ENCODE assay signal across 27 mouse cellular contexts in genomic region chr14:54951587-54951986, GRCm38 (mm10). TPM values are rescaled to one million over a fixed set of nuclear protein-coding genes. Genes with fewer than 3 reads are reported as not detected.
"Had no signal": no experiment of that assay in that cellular context is flagged by ENCODE, and none has a peak within 500 bp of the region (broad histone marks: within the 10 kb centered on the region; RNA-seq: fewer than 3 reads in every experiment).

No protein-coding gene starts in this region.

- H3K9ac ChIP-seq: lung, embryonic 14.5 days; midbrain, embryonic 12.5 days; neural tube, embryonic 13.5 days; neural tube, embryonic 15.5 days had no signal

- H3K27me3 ChIP-seq: midbrain, embryonic 12.5 days; neural tube, embryonic 13.5 days; neural tube, embryonic 15.5 days had no signal

- ATAC-seq: midbrain, embryonic 16.5 days had no signal

- H3K9me3 ChIP-seq: midbrain, embryonic 10.5 days; midbrain, embryonic 12.5 days; neural tube, embryonic 13.5 days; neural tube, embryonic 15.5 days had no signal

- H3K4me1 ChIP-seq: midbrain, embryonic 10.5 days; midbrain, embryonic 12.5 days; neural tube, embryonic 13.5 days; neural tube, embryonic 15.5 days had no signal

- H3K4me2 ChIP-seq: lung, embryonic 14.5 days; midbrain, embryonic 12.5 days; neural tube, embryonic 13.5 days; neural tube, embryonic 15.5 days had no signal

- H3K4me3 ChIP-seq: midbrain, embryonic 10.5 days; midbrain, embryonic 12.5 days; myocyte; neural tube, embryonic 13.5 days; neural tube, embryonic 15.5 days had no signal

- H3K27ac ChIP-seq: midbrain, embryonic 10.5 days; midbrain, embryonic 12.5 days; neural tube, embryonic 13.5 days; neural tube, embryonic 15.5 days had no signal

- H3K36me3 ChIP-seq: midbrain, embryonic 10.5 days; midbrain, embryonic 12.5 days; neural tube, embryonic 13.5 days; neural tube, embryonic 15.5 days had no signal

- DNase-seq: lung, adult 18-20 months; lung, embryonic 14.5 days; lung, postnatal 10 days; lung, postnatal 4 days; midbrain, embryonic 14.5 days; retina, postnatal 1 day; right cerebral cortex, adult 18-20 months; right cerebral cortex, postnatal 25 days; right cerebral cortex, postnatal 4 days; spleen, adult 18-20 months; thymus, adult 18-20 months; thymus, postnatal 14 days; thymus, postnatal 36 days had no signal

RNA-seq across cellular contexts. Expression of gene Myh6, which starts 15.1 kb away (rescaled TPM):
- total RNA-seq: megakaryocyte, adult 5-6 weeks; megakaryocyte-erythroid progenitor cell, adult 5-6 weeks had no signal
- polyA plus RNA-seq: small intestine, adult 2 months had no signal

RNA-seq across cellular contexts. Expression of gene Cmtm5, which starts 15.5 kb away (rescaled TPM):
- total RNA-seq: megakaryocyte, adult 5-6 weeks; megakaryocyte-erythroid progenitor cell, adult 5-6 weeks had no signal
- polyA plus RNA-seq: myocyte had no signal

RNA-seq across cellular contexts. Expression of gene Il25, which starts 19.1 kb away (rescaled TPM):
- total RNA-seq: megakaryocyte, adult 5-6 weeks; megakaryocyte-erythroid progenitor cell, adult 5-6 weeks had no signal
- polyA plus RNA-seq: lung, embryonic 14.5 days; lung, embryonic 16.5 days; midbrain, embryonic 10.5 days; midbrain, embryonic 12.5 days; midbrain, embryonic 14.5 days; neural tube, embryonic 11.5 days; stomach, embryonic 14.5 days; stomach, embryonic 16.5 days; thymus, postnatal 0 days had no signal

RNA-seq across cellular contexts. Expression of gene Gm17428, which starts 25.1 kb away (rescaled TPM):
- total RNA-seq: megakaryocyte, adult 5-6 weeks; megakaryocyte-erythroid progenitor cell, adult 5-6 weeks had no signal
- polyA plus RNA-seq: lung, embryonic 14.5 days; lung, embryonic 16.5 days; midbrain, embryonic 10.5 days; midbrain, embryonic 12.5 days; midbrain, embryonic 14.5 days; midbrain, embryonic 16.5 days; myocyte; neural tube, embryonic 11.5 days; neural tube, embryonic 13.5 days; neural tube, embryonic 15.5 days; small intestine, adult 2 months; stomach, embryonic 14.5 days; stomach, embryonic 16.5 days; thymus, postnatal 0 days had no signal

RNA-seq across cellular contexts. Expression of gene Efs, which starts 25.7 kb away (rescaled TPM):
- total RNA-seq: megakaryocyte, adult 5-6 weeks; megakaryocyte-erythroid progenitor cell, adult 5-6 weeks had no signal
